Mouse (Mus musculus) limb, embryonic 14.5 days (tissue): ENCODE measurements around the gene Trip6. TPM values are rescaled to one million over a fixed set of nuclear protein-coding genes. Genes with fewer than 3 reads are reported as not detected.

Experiments used
- ATAC-seq: fragments of 200-750 bp; cut with Nextera tagmentation; 2 replicates; pipeline ENCODE4 v1.8.0; 2017; ENCODE audit warnings: low read depth, moderate number of reproducible peaks, moderate TSS enrichment; ENCODE audit not compliant: low FRiP score
- DNase-seq: peaks from one replicate; pipeline ENCODE4 v3.0.0-alpha.2; 2015; ENCODE audit warnings: low spot score
- H3K27ac ChIP-seq: fragments of 300-500 bp; sonication (generic); replicated peaks from 2 replicates; pipeline ENCODE4 v1.5.1; 2014; ENCODE audit warnings: low read depth, mild to moderate bottlenecking, low read length, moderate library complexity, mixed read lengths
- H3K27me3 ChIP-seq: fragments of 300-500 bp; sonication (generic); 2 replicates; pipeline ENCODE4 v1.6.1; 2014; ENCODE audit warnings: low read length, mixed read lengths; ENCODE audit not compliant: control insufficient read depth, insufficient read depth
- H3K36me3 ChIP-seq: fragments of 300-500 bp; sonication (generic); 2 replicates; pipeline ENCODE4 v1.6.1; 2014; ENCODE audit warnings: mild to moderate bottlenecking, low read length, moderate library complexity, mixed read lengths; ENCODE audit not compliant: control insufficient read depth, insufficient read depth
- H3K4me1 ChIP-seq: fragments of 300-500 bp; sonication (generic); 2 replicates; pipeline ENCODE4 v1.6.1; 2014; ENCODE audit warnings: antibody characterized with exemption, low read length, mixed read lengths; ENCODE audit not compliant: control insufficient read depth, insufficient read depth
- H3K4me2 ChIP-seq: fragments of 300-500 bp; sonication (generic); replicated peaks from 2 replicates; pipeline ENCODE4 v1.6.1; 2014; ENCODE audit warnings: low read depth, mild to moderate bottlenecking, low read length, moderate library complexity; ENCODE audit not compliant: severe bottlenecking
- H3K4me3 ChIP-seq: fragments of 300-500 bp; sonication (generic); replicated peaks from 2 replicates; pipeline ENCODE4 v1.5.1; 2014; ENCODE audit warnings: low read length
- H3K9ac ChIP-seq: fragments of 300-500 bp; sonication (generic); 2 replicates; pipeline ENCODE4 v1.6.1; 2014; ENCODE audit warnings: mild to moderate bottlenecking, low read depth, low read length, moderate library complexity; ENCODE audit not compliant: severe bottlenecking
- H3K9me3 ChIP-seq: fragments of 300-500 bp; sonication (generic); 2 replicates; pipeline ENCODE4 v1.6.1; 2016; ENCODE audit warnings: low read length; ENCODE audit not compliant: control insufficient read depth
- POLR2A ChIP-seq: fragments of 200-500 bp; IDR thresholded peaks from 2 replicates; pipeline ENCODE4 v1.8.0; 2012; ENCODE audit warnings: inconsistent platforms, mild to moderate bottlenecking, moderate library complexity, borderline replicate concordance; ENCODE audit not compliant: insufficient read depth, insufficient read length; ENCODE audit errors: extremely low read depth
- WGBS: fragments of 180-500 bp; shearing (Covaris S2); extraction: QIAGEN DNeasy Blood & Tissue Kit; methylation state at CpG from one replicate; pipeline ENCODE4 v1.1.7; 2014; 5-methylcytosine and 5-hydroxymethylcytosine counted together
- polyA plus RNA-seq, 2 experiments: library from polyadenylated mRNA; depleted of rRNA in 1 of 2; stranded (reverse) in 1 of 2; unstranded in 1 of 2; fragments of >200 nt; fragmentation: Nextera tagmentation in 1 of 2; extraction: Ambion mirVana in 1 of 2; gene quantifications; 2 replicates each; pipeline versions ENCODE4 v1.2.1 to v1.2.3; 2012 to 2014

Trip6 gene
- 131 and 155 TPM in 2 replicates for polyA plus RNA-seq (2012; rRNA removed)
- 91.0 and 105 TPM in 2 replicates for polyA plus RNA-seq (2014; fragmentation: Nextera tagmentation; extraction: Ambion mirVana)

DNA sequence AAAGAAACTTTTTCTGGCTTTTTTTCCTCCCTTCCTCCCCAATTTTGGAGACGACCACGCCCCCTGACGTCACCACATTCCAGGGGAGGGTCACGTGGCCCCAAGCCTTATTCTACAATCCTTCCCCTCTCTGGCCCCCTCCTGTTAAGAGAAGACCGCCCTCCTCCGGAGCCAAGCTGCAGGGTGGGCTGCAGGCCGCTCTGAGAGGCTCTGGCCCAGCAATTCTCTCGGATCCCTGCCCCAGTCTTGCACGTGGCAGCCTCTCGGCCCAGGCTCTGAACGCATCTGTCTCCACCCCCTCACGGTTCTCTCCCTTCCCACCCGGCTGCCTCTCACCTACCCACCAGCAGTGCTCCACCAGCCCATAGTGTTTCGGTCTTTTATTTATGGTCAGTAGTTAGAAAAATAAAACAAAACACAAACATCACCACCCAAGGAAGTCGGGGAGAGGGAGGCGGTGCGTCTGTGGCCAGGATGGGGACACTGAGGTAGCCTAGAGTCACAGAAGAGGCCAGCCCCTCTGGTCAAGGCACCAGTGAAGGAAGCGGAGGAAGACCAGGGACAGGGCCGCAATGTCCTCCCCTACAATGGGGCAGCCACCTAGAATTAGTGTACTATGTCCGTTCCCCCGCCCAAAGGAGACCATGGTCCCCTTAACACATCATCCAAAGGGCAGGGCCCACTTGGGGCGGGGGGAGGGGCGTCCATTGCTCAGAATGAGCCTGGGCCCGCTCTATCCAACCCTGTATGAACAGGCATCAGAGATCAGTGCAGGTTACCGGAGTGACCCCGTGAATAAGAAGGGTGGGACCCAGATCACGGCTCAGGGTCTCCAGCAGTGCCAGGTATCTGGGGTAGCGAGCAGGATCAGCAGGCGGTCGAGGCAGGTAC is at the start of gene Trip6:
Gene Trip6 (minus strand): TSS at position 212 of the 891 bp plus-strand sequence.
- WGBS, result 15% methylated on average over 27 of the region's 30 CpGs
- Histone ChIP-seq H3K27ac (peak within 1 kb of the TSS; percentile 96), H3K4me2 (peak within 1 kb of the TSS; percentile 94), H3K4me1 (peaks cover 29% of the 10 kb centered on the region), H3K36me3 (peaks cover 61% of the 10 kb centered on the region), H3K27me3 (no peaks in the 10 kb centered on the region), H3K9ac (peak within 1 kb of the TSS; percentile 84), H3K4me3 (peak within 1 kb of the TSS; percentile 71), H3K9me3 (no peaks in the 10 kb centered on the region)
- 0 out of 2 replicates have a peak, but pooled peaks have one; percentile 37 for TF ChIP-seq POLR2A
- peak; percentile 97 for DNase-seq
- ATAC-seq, result peak; percentile 96

DNA sequence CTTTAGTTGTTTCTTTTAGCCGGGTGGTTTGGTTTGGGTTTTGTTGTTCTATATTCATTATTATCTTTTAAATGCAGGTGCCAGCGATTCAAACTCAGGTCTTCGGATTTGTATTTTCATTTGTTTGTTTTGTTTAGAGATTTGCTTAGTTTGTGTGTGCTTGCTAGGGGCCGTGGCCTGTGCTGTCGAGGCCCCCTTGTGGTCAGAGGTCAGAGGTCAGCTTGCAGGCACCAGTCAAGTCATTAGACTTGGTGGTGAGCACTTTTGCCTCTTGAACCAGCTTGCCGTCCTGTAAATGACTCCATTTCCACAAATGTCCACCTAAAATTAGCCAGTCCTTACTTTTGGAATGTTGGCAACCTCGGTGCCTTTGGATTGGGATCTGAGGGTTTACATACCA is 44.2 kb upstream of the Trip6 start:
- peaks cover 97% of the 10 kb centered on the region for H3K36me3 ChIP-seq
- H3K9me3 ChIP-seq, result no peaks in the 10 kb centered on the region
- TF ChIP-seq POLR2A, result no peak
- ATAC-seq (no peak), DNase-seq (no peak)
- H3K4me3 ChIP-seq, result no peak overlapping the region
- no peak overlapping the region for H3K27ac ChIP-seq
- WGBS, result 45% methylated on average over 7 of the region's 7 CpGs
- H3K4me2 ChIP-seq, result no peak overlapping the region
- H3K4me1 ChIP-seq, result peaks cover 12% of the 10 kb centered on the region
- no peaks in the 10 kb centered on the region for H3K27me3 ChIP-seq
- no peak overlapping the region for H3K9ac ChIP-seq

DNA sequence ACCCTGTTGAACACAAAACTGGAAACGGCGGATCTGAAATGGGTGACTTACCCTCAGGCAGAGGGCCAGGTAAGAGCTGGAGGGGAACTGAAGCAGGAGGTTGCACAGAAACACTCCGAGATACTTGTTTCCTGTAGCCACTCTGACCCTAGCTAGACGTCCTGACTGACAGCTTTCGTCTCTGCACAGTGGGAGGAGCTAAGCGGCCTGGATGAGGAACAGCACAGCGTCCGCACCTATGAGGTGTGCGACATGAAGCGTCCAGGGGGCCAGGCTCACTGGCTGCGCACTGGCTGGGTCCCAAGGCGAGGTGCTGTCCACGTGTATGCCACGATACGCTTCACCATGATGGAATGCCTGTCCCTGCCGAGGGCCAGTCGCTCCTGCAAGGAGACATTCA is 39.9 kb upstream of the Trip6 start:
- WGBS, result 83% methylated on average over 17 of the region's 17 CpGs
- Histone ChIP-seq H3K27me3 (no peaks in the 10 kb centered on the region), H3K9me3 (no peaks in the 10 kb centered on the region), H3K27ac (no peak overlapping the region), H3K4me2 (no peak overlapping the region), H3K36me3 (peaks cover 55% of the 10 kb centered on the region), H3K4me1 (peaks cover 24% of the 10 kb centered on the region), H3K4me3 (0 out of 2 replicates have a peak overlapping the region, but pooled peaks have one; percentile 2), H3K9ac (no peak overlapping the region)
- no peak for TF ChIP-seq POLR2A
- no peak for DNase-seq
- no peak for ATAC-seq

- Histone ChIP-seq H3K4me2 (peak overlapping the region; percentile 91), H3K4me3 (peak overlapping the region; percentile 90), H3K9ac (peak overlapping the region; percentile 95), H3K27ac (peak overlapping the region; percentile 97), H3K36me3 (peaks cover 37% of the 10 kb centered on the region), H3K9me3 (no peaks in the 10 kb centered on the region), H3K27me3 (no peaks in the 10 kb centered on the region), H3K4me1 (peaks cover 35% of the 10 kb centered on the region)
- DNase-seq (no peak), ATAC-seq (no peak)
- TF ChIP-seq POLR2A, result no peak
- WGBS, result 7% methylated on average over 16 of the region's 16 CpGs
These were observed 38.1 kb upstream of the Trip6 start for GRCm38 (mm10) chr5:137352011-137352975.

DNA sequence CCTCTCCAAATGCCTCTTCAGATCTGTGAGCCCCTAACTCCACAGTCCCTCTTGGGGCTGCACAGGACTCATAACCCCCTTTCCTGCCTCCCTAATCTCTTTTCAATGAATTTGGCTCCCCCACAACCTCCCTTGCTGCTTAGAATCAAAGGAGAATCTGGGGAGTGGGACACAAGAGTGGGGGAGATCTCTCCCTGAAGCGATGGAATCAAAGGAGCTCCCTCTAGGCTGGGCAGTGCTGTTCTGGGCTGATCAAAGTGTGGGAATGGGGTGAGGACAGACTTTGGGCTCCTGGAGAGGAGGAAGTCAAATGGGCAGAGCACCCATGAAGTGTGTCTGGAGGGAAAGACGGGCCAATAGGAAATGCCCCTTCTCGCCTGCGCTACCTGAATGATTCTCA is 37.2 kb upstream of the Trip6 start:
- ATAC-seq (no peak), DNase-seq (no peak)
- H3K36me3 ChIP-seq, result peaks cover 30% of the 10 kb centered on the region
- peak overlapping the region; percentile 91 for H3K4me2 ChIP-seq
- peak overlapping the region; percentile 97 for H3K27ac ChIP-seq
- no peak for TF ChIP-seq POLR2A
- no peaks in the 10 kb centered on the region for H3K27me3 ChIP-seq
- WGBS, result 4% methylated on average over 4 of the region's 4 CpGs
- peaks cover 35% of the 10 kb centered on the region for H3K4me1 ChIP-seq
- H3K4me3 ChIP-seq, result peak overlapping the region; percentile 90
- H3K9ac ChIP-seq, result peak overlapping the region; percentile 95
- no peaks in the 10 kb centered on the region for H3K9me3 ChIP-seq
